Mouse (Mus musculus): ENCODE measurements at regions not wholly inside any gene's neighbourhood (a gene's known extent, or its start where the extent isn't known, plus 50 kb on each side); places are given as distances from the start of the nearest gene placed in this dataset.

GRCm38 (mm10) chr13:39881066-39881465 lies 480.2 kb downstream of the Ofcc1 start:
- H3K9ac ChIP-seq (ENCODE audit: low read depth, poor library complexity, severe bottlenecking): no peak overlapping the region
- H3K4me1 ChIP-seq (ENCODE audit: control insufficient read depth, insufficient read depth, low read length): no peaks in the 10 kb centered on the region
- H3K4me3 ChIP-seq (ENCODE audit: low read depth, low read length): no peak overlapping the region
- H3K9me3 ChIP-seq (replicated peaks; ENCODE audit: control insufficient read depth, insufficient read depth, low read length, poor library complexity, severe bottlenecking): no peaks in the 10 kb centered on the region
- H3K36me3 ChIP-seq (ENCODE audit: control insufficient read depth, insufficient read depth, low read length, poor library complexity, severe bottlenecking): no peaks in the 10 kb centered on the region
- H3K27me3 ChIP-seq (ENCODE audit: control insufficient read depth, insufficient read depth, low read length, poor library complexity, severe bottlenecking): no peaks in the 10 kb centered on the region
- TF ChIP-seq POLR2A (IDR thresholded peaks at IDR 0.05; ENCODE audit: insufficient read depth, low read length): no peak
- no peak for TF ChIP-seq EP300 (IDR thresholded peaks at IDR 0.05; ENCODE audit: insufficient read depth, low read depth, low read length)
- TF ChIP-seq CTCF (IDR thresholded peaks at IDR 0.05; ENCODE audit: low read depth, low read length): no peak
- no peak overlapping the region for H3K27ac ChIP-seq (ENCODE audit: insufficient read depth, low read length)

GRCm38 (mm10) chr13:39880136-39880535 lies 481.1 kb downstream of the Ofcc1 start:
- Histone ChIP-seq H3K9me3 (replicated peaks; ENCODE audit: control insufficient read depth, insufficient read depth, low read length, poor library complexity, severe bottlenecking) (no peaks in the 10 kb centered on the region), H3K27ac (ENCODE audit: insufficient read depth, low read length) (no peak overlapping the region), H3K9ac (ENCODE audit: low read depth, poor library complexity, severe bottlenecking) (no peak overlapping the region), H3K4me1 (ENCODE audit: control insufficient read depth, insufficient read depth, low read length) (no peaks in the 10 kb centered on the region), H3K36me3 (ENCODE audit: control insufficient read depth, insufficient read depth, low read length, poor library complexity, severe bottlenecking) (no peaks in the 10 kb centered on the region), H3K4me3 (ENCODE audit: low read depth, low read length) (no peak overlapping the region), H3K27me3 (ENCODE audit: control insufficient read depth, insufficient read depth, low read length, poor library complexity, severe bottlenecking) (no peaks in the 10 kb centered on the region)
- TF ChIP-seq EP300 (IDR thresholded peaks at IDR 0.05; ENCODE audit: insufficient read depth, low read depth, low read length) (no peak), POLR2A (IDR thresholded peaks at IDR 0.05; ENCODE audit: insufficient read depth, low read length) (no peak), CTCF (IDR thresholded peaks at IDR 0.05; ENCODE audit: low read depth, low read length) (no peak)

GRCm38 (mm10) chr13:39877361-39878141 lies 483.7 kb downstream of the Ofcc1 start:
- H3K36me3 ChIP-seq (ENCODE audit: control insufficient read depth, insufficient read depth, low read length, poor library complexity, severe bottlenecking): no peaks in the 10 kb centered on the region
- no peaks in the 10 kb centered on the region for H3K27me3 ChIP-seq (ENCODE audit: control insufficient read depth, insufficient read depth, low read length, poor library complexity, severe bottlenecking)
- H3K27ac ChIP-seq (ENCODE audit: insufficient read depth, low read length): no peak overlapping the region
- H3K4me1 ChIP-seq (ENCODE audit: control insufficient read depth, insufficient read depth, low read length): no peaks in the 10 kb centered on the region
- H3K9me3 ChIP-seq (replicated peaks; ENCODE audit: control insufficient read depth, insufficient read depth, low read length, poor library complexity, severe bottlenecking): no peaks in the 10 kb centered on the region
- no peak for TF ChIP-seq EP300 (IDR thresholded peaks at IDR 0.05; ENCODE audit: insufficient read depth, low read depth, low read length)
- no peak for TF ChIP-seq CTCF (IDR thresholded peaks at IDR 0.05; ENCODE audit: low read depth, low read length)
- no peak for TF ChIP-seq POLR2A (IDR thresholded peaks at IDR 0.05; ENCODE audit: insufficient read depth, low read length)
- H3K9ac ChIP-seq (ENCODE audit: low read depth, poor library complexity, severe bottlenecking): no peak overlapping the region
- no peak overlapping the region for H3K4me3 ChIP-seq (ENCODE audit: low read depth, low read length)

GRCm38 (mm10) chr13:39852257-39852800 lies 508.9 kb downstream of the Ofcc1 start:
- Histone ChIP-seq H3K9me3 (replicated peaks; ENCODE audit: control insufficient read depth, insufficient read depth, low read length, poor library complexity, severe bottlenecking) (no peaks in the 10 kb centered on the region), H3K36me3 (ENCODE audit: control insufficient read depth, insufficient read depth, low read length, poor library complexity, severe bottlenecking) (no peaks in the 10 kb centered on the region), H3K27ac (ENCODE audit: insufficient read depth, low read length) (no peak overlapping the region), H3K9ac (ENCODE audit: low read depth, poor library complexity, severe bottlenecking) (no peak overlapping the region), H3K4me3 (ENCODE audit: low read depth, low read length) (no peak overlapping the region), H3K27me3 (ENCODE audit: control insufficient read depth, insufficient read depth, low read length, poor library complexity, severe bottlenecking) (no peaks in the 10 kb centered on the region), H3K4me1 (ENCODE audit: control insufficient read depth, insufficient read depth, low read length) (no peaks in the 10 kb centered on the region)
- no peak for TF ChIP-seq EP300 (IDR thresholded peaks at IDR 0.05; ENCODE audit: insufficient read depth, low read depth, low read length)
- no peak for TF ChIP-seq CTCF (IDR thresholded peaks at IDR 0.05; ENCODE audit: low read depth, low read length)
- TF ChIP-seq POLR2A (IDR thresholded peaks at IDR 0.05; ENCODE audit: insufficient read depth, low read length): no peak

GRCm38 (mm10) chr13:39849391-39849790 lies 511.9 kb downstream of the Ofcc1 start:
- no peaks in the 10 kb centered on the region for H3K36me3 ChIP-seq (ENCODE audit: control insufficient read depth, insufficient read depth, low read length, poor library complexity, severe bottlenecking)
- H3K27me3 ChIP-seq (ENCODE audit: control insufficient read depth, insufficient read depth, low read length, poor library complexity, severe bottlenecking): no peaks in the 10 kb centered on the region
- H3K9ac ChIP-seq (ENCODE audit: low read depth, poor library complexity, severe bottlenecking): no peak overlapping the region
- no peak overlapping the region for H3K4me3 ChIP-seq (ENCODE audit: low read depth, low read length)
- H3K9me3 ChIP-seq (replicated peaks; ENCODE audit: control insufficient read depth, insufficient read depth, low read length, poor library complexity, severe bottlenecking): no peaks in the 10 kb centered on the region; the same call in 1 of the 2 replicates
- no peak for TF ChIP-seq CTCF (IDR thresholded peaks at IDR 0.05; ENCODE audit: low read depth, low read length)
- no peak for TF ChIP-seq POLR2A (IDR thresholded peaks at IDR 0.05; ENCODE audit: insufficient read depth, low read length)
- TF ChIP-seq EP300 (IDR thresholded peaks at IDR 0.05; ENCODE audit: insufficient read depth, low read depth, low read length): no peak
- no peak overlapping the region for H3K27ac ChIP-seq (ENCODE audit: insufficient read depth, low read length)
- no peaks in the 10 kb centered on the region for H3K4me1 ChIP-seq (ENCODE audit: control insufficient read depth, insufficient read depth, low read length)

GRCm38 (mm10) chr13:39836053-39836584 lies 525.1 kb downstream of the Ofcc1 start:
- H3K4me3 ChIP-seq (ENCODE audit: low read depth, low read length): no peak overlapping the region
- no peaks in the 10 kb centered on the region for H3K4me1 ChIP-seq (ENCODE audit: control insufficient read depth, insufficient read depth, low read length)
- H3K9ac ChIP-seq (ENCODE audit: low read depth, poor library complexity, severe bottlenecking): no peak overlapping the region
- no peak for TF ChIP-seq CTCF (IDR thresholded peaks at IDR 0.05; ENCODE audit: low read depth, low read length)
- TF ChIP-seq EP300 (IDR thresholded peaks at IDR 0.05; ENCODE audit: insufficient read depth, low read depth, low read length): no peak
- TF ChIP-seq POLR2A (IDR thresholded peaks at IDR 0.05; ENCODE audit: insufficient read depth, low read length): no peak
- no peaks in the 10 kb centered on the region for H3K9me3 ChIP-seq (replicated peaks; ENCODE audit: control insufficient read depth, insufficient read depth, low read length, poor library complexity, severe bottlenecking)
- H3K27me3 ChIP-seq (ENCODE audit: control insufficient read depth, insufficient read depth, low read length, poor library complexity, severe bottlenecking): no peaks in the 10 kb centered on the region
- no peaks in the 10 kb centered on the region for H3K36me3 ChIP-seq (ENCODE audit: control insufficient read depth, insufficient read depth, low read length, poor library complexity, severe bottlenecking)
- H3K27ac ChIP-seq (ENCODE audit: insufficient read depth, low read length): no peak overlapping the region
